Mouse (Mus musculus): ENCODE data around the gene Asxl1. TPM values are rescaled to one million over a fixed set of nuclear protein-coding genes. Genes with fewer than 3 reads are reported as not detected.

Gene Asxl1
- 67.2 TPM for polyA plus RNA-seq (2017; shearing (Covaris generic))

DNA sequence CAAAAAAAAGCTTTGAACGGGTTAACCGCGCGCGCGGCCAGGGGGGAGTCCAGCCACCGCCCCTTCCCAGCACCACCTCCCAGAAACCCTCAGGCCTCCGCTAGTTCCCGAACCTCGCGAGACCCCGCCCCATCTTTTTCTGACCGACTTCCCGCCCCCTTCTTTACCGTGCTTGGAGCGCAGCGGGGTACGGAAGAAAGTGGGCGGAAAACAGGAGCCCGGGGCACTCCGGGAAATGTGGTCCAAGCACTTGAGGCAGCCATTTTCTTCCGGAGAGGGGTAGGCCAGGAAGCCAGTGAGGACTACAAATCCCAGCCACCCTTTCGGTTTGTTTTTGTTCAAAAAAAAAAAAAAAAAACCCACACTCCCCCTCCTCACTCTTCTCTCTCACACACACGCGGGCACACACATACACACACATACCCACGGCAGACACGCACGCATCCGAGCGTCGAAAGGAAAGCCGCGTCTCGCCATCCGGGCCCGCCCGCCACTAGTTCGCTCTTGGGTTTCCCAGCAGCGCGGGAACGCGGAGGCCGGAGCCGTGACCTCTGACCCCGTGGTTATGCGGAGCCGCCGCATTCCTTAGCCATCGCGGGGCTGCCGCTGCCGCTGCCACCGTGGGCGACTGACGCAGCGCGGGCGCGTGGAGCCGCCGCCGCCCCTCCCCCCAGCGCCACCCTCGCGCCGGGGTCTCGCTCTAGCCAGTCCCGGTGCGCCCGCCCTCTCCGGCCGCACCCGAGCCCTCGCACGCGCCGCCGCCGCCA lies at the start of gene Asxl1:
Asxl1 (plus strand) TSS at position 376 of the 767 bp plus-strand sequence.

Other genes starting within 250 kb of the Asxl1 start
- gene Hck, start 237.4 kb upstream of the Asxl1 start, polyA plus RNA-seq (2017; shearing (Covaris generic)) = 1.0 TPM
- gene Tm9sf4, start 184.5 kb upstream of the Asxl1 start, polyA plus RNA-seq (2017; shearing (Covaris generic)) = 53.7 TPM
- gene Tspyl3, start 120.4 kb upstream of the Asxl1 start, polyA plus RNA-seq (2017; shearing (Covaris generic)) = 39.7 TPM
- 21.4 TPM for gene Plagl2, start 104.4 kb upstream of the Asxl1 start, polyA plus RNA-seq (2017; shearing (Covaris generic))
- gene Pofut1, start 104.3 kb upstream of the Asxl1 start, polyA plus RNA-seq (2017; shearing (Covaris generic)) = 22.2 TPM
- 24.1 TPM for gene Kif3b, start 54.4 kb upstream of the Asxl1 start, polyA plus RNA-seq (2017; shearing (Covaris generic))
- gene 4930404H24Rik, start 147.0 kb downstream of the Asxl1 start, polyA plus RNA-seq (2017; shearing (Covaris generic)) = not detected
- 7.8 TPM for gene Nol4l, start 184.1 kb downstream of the Asxl1 start, polyA plus RNA-seq (2017; shearing (Covaris generic))